In genomic region chr9:48834006-48834405, GRCm38 (mm10) we compare ENCODE assay signal across 8 mouse cellular contexts. TPM values are rescaled to one million over a fixed set of nuclear protein-coding genes. Genes with fewer than 3 reads are reported as not detected.
DNase-seq lines count a peak whose midpoint lies in the region; ATAC-seq and TF ChIP-seq lines count a peak whose summit lies in the region.

No protein-coding gene starts in this region.

- H3K27ac ChIP-seq in kidney, postnatal 0 days = no peak overlapping the region
- no peak overlapping the region for H3K27ac ChIP-seq in forebrain, embryonic 11.5 days (ENCODE audit: low read depth, low read length)
- H3K27ac ChIP-seq in intestine, embryonic 14.5 days (ENCODE audit: low read depth) = no peak overlapping the region
- H3K27ac ChIP-seq in midbrain, postnatal 0 days (ENCODE audit: low read depth, low read length) = no peak overlapping the region

- no peak for TF ChIP-seq CTCF in kidney, postnatal 0 days (IDR thresholded peaks at IDR 0.05; ENCODE audit: low read depth)
- TF ChIP-seq CTCF in midbrain, postnatal 0 days (IDR thresholded peaks at IDR 0.05) = no peak

- DNase-seq in kidney, postnatal 0 days (ENCODE audit: low spot score) = no peak
- no peak for DNase-seq in kidney, postnatal 10 days
- DNase-seq in forebrain, embryonic 11.5 days (ENCODE audit: low spot score) = no peak
- DNase-seq in intestine, embryonic 14.5 days (ENCODE audit: low spot score) = no peak
- no peak for DNase-seq in midbrain, postnatal 0 days (ENCODE audit: low spot score)
- no peak for DNase-seq in right cerebral cortex, adult 18-20 months
- no peak for DNase-seq in cerebellum, postnatal 14 days
- DNase-seq in layer of hippocampus, postnatal 25 days (ENCODE audit: extremely low spot score in 1 of 2, low spot score in 1 of 2) = no peak

- peaks cover 12% of the 10 kb centered on the region; the same call in 1 of the 2 replicates for H3K4me1 ChIP-seq in kidney, postnatal 0 days (replicated peaks; ENCODE audit: insufficient read depth, low read length)
- peaks cover 12% of the 10 kb centered on the region for H3K4me1 ChIP-seq in forebrain, embryonic 11.5 days (replicated peaks; ENCODE audit: control insufficient read depth, insufficient read depth, low read length)
- H3K4me1 ChIP-seq in intestine, embryonic 14.5 days (replicated peaks; ENCODE audit: control insufficient read depth, insufficient read depth, low read length) = peaks cover 18% of the 10 kb centered on the region
- H3K4me1 ChIP-seq in midbrain, postnatal 0 days (ENCODE audit: insufficient read depth, low read length) = peaks cover 4% of the 10 kb centered on the region; the same call in 1 of the 2 replicates

- H3K9me3 ChIP-seq in kidney, postnatal 0 days (replicated peaks; ENCODE audit: low read length) = no peaks in the 10 kb centered on the region
- no peaks in the 10 kb centered on the region for H3K9me3 ChIP-seq in forebrain, embryonic 11.5 days (ENCODE audit: control insufficient read depth, low read length)
- H3K9me3 ChIP-seq in intestine, embryonic 14.5 days (ENCODE audit: control insufficient read depth, low read length) = no peaks in the 10 kb centered on the region
- no peaks in the 10 kb centered on the region for H3K9me3 ChIP-seq in midbrain, postnatal 0 days (ENCODE audit: low read length)

- H3K27me3 ChIP-seq in kidney, postnatal 0 days (ENCODE audit: insufficient read depth, low read length) = peaks cover 44% of the 10 kb centered on the region
- H3K27me3 ChIP-seq in forebrain, embryonic 11.5 days (ENCODE audit: control insufficient read depth, insufficient read depth, low read length) = peaks cover 8% of the 10 kb centered on the region
- H3K27me3 ChIP-seq in intestine, embryonic 14.5 days (replicated peaks; ENCODE audit: control insufficient read depth, insufficient read depth, low read length) = peaks cover 61% of the 10 kb centered on the region
- H3K27me3 ChIP-seq in midbrain, postnatal 0 days (ENCODE audit: insufficient read depth, low read length) = peaks cover 24% of the 10 kb centered on the region; the same call in 1 of the 2 replicates

- WGBS in kidney, postnatal 0 days = 25% methylated on average over 4 of the region's 4 CpGs
- WGBS in forebrain, embryonic 11.5 days = 19% methylated on average over 4 of the region's 4 CpGs
- WGBS in intestine, embryonic 14.5 days = 23% methylated on average over 4 of the region's 4 CpGs
- WGBS in midbrain, postnatal 0 days = 21% methylated on average over 4 of the region's 4 CpGs

- ATAC-seq in kidney, postnatal 0 days (replicated peaks; ENCODE audit: low FRiP score, low read depth) = no peak
- no peak for ATAC-seq in forebrain, embryonic 11.5 days (replicated peaks; ENCODE audit: low FRiP score)
- ATAC-seq in intestine, embryonic 14.5 days (replicated peaks; ENCODE audit: low FRiP score, low TSS enrichment, low read depth) = no peak
- ATAC-seq in midbrain, postnatal 0 days (ENCODE audit: low FRiP score) = no peak

- H3K36me3 ChIP-seq in kidney, postnatal 0 days (ENCODE audit: insufficient read depth, low read length) = no peaks in the 10 kb centered on the region
- no peaks in the 10 kb centered on the region; the same call in 1 of the 2 replicates for H3K36me3 ChIP-seq in forebrain, embryonic 11.5 days (ENCODE audit: control insufficient read depth, insufficient read depth, low read length)
- H3K36me3 ChIP-seq in intestine, embryonic 14.5 days (ENCODE audit: control insufficient read depth, insufficient read depth, low read length) = no peaks in the 10 kb centered on the region
- H3K36me3 ChIP-seq in midbrain, postnatal 0 days (ENCODE audit: insufficient read depth, low read length) = no peaks in the 10 kb centered on the region

- peak overlapping the region; percentile 70; the same call in 1 of the 2 replicates for H3K9ac ChIP-seq in kidney, postnatal 0 days (ENCODE audit: low read depth, low read length)
- H3K9ac ChIP-seq in forebrain, embryonic 11.5 days (ENCODE audit: low read length) = no peak overlapping the region
- H3K9ac ChIP-seq in intestine, embryonic 14.5 days (ENCODE audit: low read length) = no peak overlapping the region
- no peak overlapping the region for H3K9ac ChIP-seq in midbrain, postnatal 0 days (replicated peaks; ENCODE audit: low read length, poor library complexity, severe bottlenecking)

- H3K4me3 ChIP-seq in kidney, postnatal 0 days (replicated peaks; ENCODE audit: low read depth, low read length) = peak overlapping the region; percentile 46
- H3K4me3 ChIP-seq in forebrain, embryonic 11.5 days (ENCODE audit: low read depth, low read length) = peak overlapping the region; percentile 56
- H3K4me3 ChIP-seq in intestine, embryonic 14.5 days (ENCODE audit: low read depth, low read length) = peak overlapping the region; percentile 55
- peak overlapping the region; percentile 77 for H3K4me3 ChIP-seq in midbrain, postnatal 0 days (ENCODE audit: low read depth, low read length)

- peak overlapping the region; percentile 63 for H3K4me2 ChIP-seq in kidney, postnatal 0 days (ENCODE audit: low read length)
- H3K4me2 ChIP-seq in forebrain, embryonic 11.5 days (ENCODE audit: low read depth, low read length, severe bottlenecking) = peak overlapping the region; percentile 91
- H3K4me2 ChIP-seq in intestine, embryonic 14.5 days (ENCODE audit: low read length) = peak overlapping the region; percentile 95; the same call in 1 of the 2 replicates
- H3K4me2 ChIP-seq in midbrain, postnatal 0 days (ENCODE audit: low read depth, low read length, poor library complexity, severe bottlenecking) = peak overlapping the region; percentile 100

RNA-seq across cellular contexts. Expression of gene Zbtb16, which starts 2.0 kb away (rescaled TPM):
- 0.28 and 0.47 TPM in 2 replicates for polyA plus RNA-seq in kidney, postnatal 0 days (2015; fragmentation: Nextera tagmentation; extraction: Ambion mirVana)
- polyA plus RNA-seq in forebrain, embryonic 11.5 days (2014; fragmentation: Nextera tagmentation; extraction: Ambion mirVana) = 6.6 TPM in 2 replicates
- polyA plus RNA-seq in intestine, embryonic 14.5 days (2014; fragmentation: Nextera tagmentation; extraction: Ambion mirVana) = 2.4 and 3.4 TPM in 2 replicates
- total RNA-seq in midbrain, postnatal 0 days (2014; rRNA removed) = 8.3 and 12.6 TPM in 2 replicates
- 5.5 and 6.1 TPM in 2 replicates for polyA plus RNA-seq in midbrain, postnatal 0 days (2015; fragmentation: Nextera tagmentation; extraction: Ambion mirVana)
- 100 to 1,000 TPM; 103 TPM for total RNA-seq in layer of hippocampus, postnatal 25 days (2021)
